Mouse (Mus musculus): ENCODE results near the gene Ndc1.

GRCm38 (mm10) chr4:107380871-107381270 is 13.3 kb downstream of the Ndc1 start:
- TF ChIP-seq CTCF (IDR thresholded peaks at IDR 0.05; ENCODE audit: control insufficient read depth, insufficient read depth, low read length) (no peak), POLR2A (IDR thresholded peaks at IDR 0.05; ENCODE audit: borderline replicate concordance, control insufficient read depth, low read depth, low read length) (no peak)
